Mouse (Mus musculus) E14TG2a.4 (cell line): ENCODE measurements around the gene Adgrl4.

Experiments
- H3K27me3 ChIP-seq: 2 replicates; pipeline ENCODE4 v1.6.1; 2014; ENCODE audit warnings: low read length, control low read depth; ENCODE audit not compliant: insufficient read depth
- H3K36me3 ChIP-seq: 2 replicates; pipeline ENCODE4 v1.6.1; 2014; ENCODE audit warnings: low read length, control low read depth; ENCODE audit not compliant: insufficient read depth
- H3K4me1 ChIP-seq: replicated peaks from 2 replicates; pipeline ENCODE4 v1.6.1; 2014; ENCODE audit warnings: low read depth, low read length, control low read depth
- H3K4me3 ChIP-seq: replicated peaks from 2 replicates; pipeline ENCODE4 v1.5.1; 2014; ENCODE audit warnings: mild to moderate bottlenecking, low read length
- H3K9me3 ChIP-seq: 2 replicates; pipeline ENCODE4 v1.6.1; 2014; ENCODE audit warnings: low read length, control low read depth
- CTCF ChIP-seq: conservative IDR thresholded peaks from 2 replicates; pipeline ENCODE4 v1.5.1; 2014; ENCODE audit warnings: low read length
- NANOG ChIP-seq: IDR thresholded peaks from 2 replicates; pipeline ENCODE4 v1.6.1; 2014; ENCODE audit warnings: borderline replicate concordance, low read length, mixed read lengths
- POU5F1 ChIP-seq: IDR thresholded peaks from 2 replicates; pipeline ENCODE4 v1.6.1; 2014; ENCODE audit warnings: low read length, borderline replicate concordance

Gene Adgrl4

DNA sequence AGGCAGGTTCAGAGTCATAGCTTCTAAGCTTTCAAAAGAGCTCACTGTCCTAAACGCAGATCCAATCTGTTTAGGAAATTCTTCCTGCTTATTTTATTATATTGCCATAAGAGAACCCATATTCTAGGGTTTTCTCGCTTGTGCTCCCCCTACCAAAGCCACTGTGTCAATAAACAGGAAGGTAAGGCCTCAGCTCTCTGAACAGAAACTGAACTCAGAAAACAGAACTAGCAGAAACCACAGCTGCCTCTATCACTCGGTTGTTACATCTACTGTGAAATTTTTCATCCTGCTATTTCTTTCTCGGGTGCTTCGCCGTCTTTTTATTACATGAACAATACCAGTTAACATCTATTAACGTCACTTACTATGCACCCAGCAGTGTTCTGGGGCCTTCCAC, 137.6 kb downstream of the Adgrl4 start:
- no peak for TF ChIP-seq CTCF
- TF ChIP-seq NANOG = no peak
- TF ChIP-seq POU5F1 = no peak
- H3K36me3 ChIP-seq = no peaks in the 10 kb centered on the region
- no peaks in the 10 kb centered on the region for H3K27me3 ChIP-seq
- no peaks in the 10 kb centered on the region for H3K9me3 ChIP-seq
- no peak overlapping the region for H3K4me3 ChIP-seq
- no peaks in the 10 kb centered on the region for H3K4me1 ChIP-seq

DNA sequence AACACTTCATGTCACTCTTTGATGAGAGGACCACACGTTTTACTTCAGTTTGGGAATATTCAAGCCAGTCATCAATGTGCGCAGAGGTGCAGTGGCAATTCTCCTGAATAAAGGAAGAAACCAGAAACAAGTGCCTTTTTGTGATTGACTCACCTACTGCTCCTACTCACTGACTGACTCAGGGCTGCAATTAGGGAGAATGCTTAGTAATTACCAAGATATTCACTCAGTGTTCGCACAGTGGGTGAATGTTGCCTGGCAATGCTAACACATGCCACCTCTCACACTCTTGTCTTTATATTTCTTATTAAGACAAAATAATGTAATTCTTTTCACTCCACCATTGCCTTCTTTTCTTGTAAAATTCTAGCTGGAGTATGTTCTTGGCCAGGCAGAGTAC, 138.5 kb downstream of the Adgrl4 start:
- Histone ChIP-seq H3K36me3 (no peaks in the 10 kb centered on the region), H3K9me3 (no peaks in the 10 kb centered on the region), H3K27me3 (no peaks in the 10 kb centered on the region), H3K4me1 (no peaks in the 10 kb centered on the region), H3K4me3 (no peak overlapping the region)
- TF ChIP-seq CTCF (no peak), NANOG (no peak), POU5F1 (no peak)

DNA sequence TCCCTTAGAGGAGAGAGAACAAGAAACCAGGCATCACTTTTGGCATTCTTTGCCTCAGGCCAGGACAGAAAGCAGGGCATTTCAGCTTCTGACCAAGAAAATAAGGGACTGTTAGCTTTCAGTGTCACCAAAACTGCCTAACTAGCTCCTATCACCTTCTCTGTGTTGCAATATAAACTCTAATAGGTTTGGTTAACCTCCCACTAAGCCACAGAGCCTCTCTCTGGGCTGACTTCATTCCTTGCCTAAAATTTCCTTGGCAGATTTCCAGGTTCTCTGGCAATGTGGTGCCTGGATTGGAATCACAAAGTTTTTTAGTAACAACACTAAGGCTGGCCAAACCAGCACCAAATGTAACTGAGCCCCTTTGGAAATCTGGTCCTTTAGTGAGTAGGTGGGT, 154.2 kb downstream of the Adgrl4 start:
- Histone ChIP-seq H3K4me1 (no peaks in the 10 kb centered on the region), H3K4me3 (no peak overlapping the region), H3K36me3 (no peaks in the 10 kb centered on the region), H3K27me3 (no peaks in the 10 kb centered on the region), H3K9me3 (no peaks in the 10 kb centered on the region)
- TF ChIP-seq CTCF (no peak), POU5F1 (no peak), NANOG (no peak)
